Mouse (Mus musculus): Measurements from ENCODE around the gene Ghdc. TPM values are rescaled to one million over a fixed set of nuclear protein-coding genes. Genes with fewer than 3 reads are reported as not detected.
A peak's percentile ranks its signal among the peaks of the same experiment; 100 is the strongest.

Gene Ghdc
- total and polyA plus RNA-seq, 2 experiments = 7.1 to 17.0 TPM

GRCm38 (mm10) chr11:100767871-100768270, 2.9 kb downstream of the Ghdc start:
- no peak overlapping the region for H3K9ac ChIP-seq (ENCODE audit: low read depth, low read length)
- no peaks in the 10 kb centered on the region for H3K27me3 ChIP-seq (ENCODE audit: control insufficient read depth, insufficient read depth, low read length)
- H3K36me3 ChIP-seq (ENCODE audit: control insufficient read depth, insufficient read depth, low read length) = no peaks in the 10 kb centered on the region
- WGBS = 94% methylated on average over 5 of the region's 5 CpGs
- H3K4me3 ChIP-seq (ENCODE audit: insufficient read depth, low read depth, low read length) = no peak overlapping the region
- no peaks in the 10 kb centered on the region for H3K79me2 ChIP-seq (ENCODE audit: control insufficient read depth, insufficient read depth, low read length)
- DNase-seq (ENCODE audit: extremely low read depth, low read depth, low spot score) = no peak
- H3K27ac ChIP-seq (replicated peaks; ENCODE audit: insufficient read depth, low read depth, low read length) = no peak overlapping the region
- TF ChIP-seq POLR2A (IDR thresholded peaks at IDR 0.05; ENCODE audit: extremely low read depth, insufficient read depth, low read length) = no peak
- TF ChIP-seq CTCF (IDR thresholded peaks at IDR 0.05; ENCODE audit: low read depth, low read length) = no peak
- H3K4me1 ChIP-seq (ENCODE audit: control insufficient read depth, insufficient read depth, low read length) = peaks cover 4% of the 10 kb centered on the region; the same call in 1 of the 2 replicates

GRCm38 (mm10) chr11:100766726-100767125, 4.0 kb downstream of the Ghdc start:
- Histone ChIP-seq H3K27me3 (ENCODE audit: control insufficient read depth, insufficient read depth, low read length) (no peaks in the 10 kb centered on the region), H3K79me2 (ENCODE audit: control insufficient read depth, insufficient read depth, low read length) (no peaks in the 10 kb centered on the region), H3K9ac (ENCODE audit: low read depth, low read length) (no peak overlapping the region), H3K27ac (replicated peaks; ENCODE audit: insufficient read depth, low read depth, low read length) (no peak overlapping the region), H3K4me3 (ENCODE audit: insufficient read depth, low read depth, low read length) (no peak overlapping the region), H3K4me1 (ENCODE audit: control insufficient read depth, insufficient read depth, low read length) (peaks cover 4% of the 10 kb centered on the region; the same call in 1 of the 2 replicates), H3K36me3 (ENCODE audit: control insufficient read depth, insufficient read depth, low read length) (no peaks in the 10 kb centered on the region)
- TF ChIP-seq POLR2A (IDR thresholded peaks at IDR 0.05; ENCODE audit: extremely low read depth, insufficient read depth, low read length) (no peak), CTCF (IDR thresholded peaks at IDR 0.05; ENCODE audit: low read depth, low read length) (no peak)
- WGBS = 79% methylated on average over 9 of the region's 9 CpGs
- no peak for DNase-seq (ENCODE audit: extremely low read depth, low read depth, low spot score)

- 95% methylated on average over 7 of the region's 7 CpGs for WGBS
- Histone ChIP-seq H3K36me3 (ENCODE audit: control insufficient read depth, insufficient read depth, low read length) (no peaks in the 10 kb centered on the region), H3K4me1 (ENCODE audit: control insufficient read depth, insufficient read depth, low read length) (no peaks in the 10 kb centered on the region), H3K4me3 (ENCODE audit: insufficient read depth, low read depth, low read length) (peak within 1 kb of the TSS; percentile 45; the same call in 1 of the 2 replicates), H3K27me3 (ENCODE audit: control insufficient read depth, insufficient read depth, low read length) (peaks cover 9% of the 10 kb centered on the region; the same call in 1 of the 2 replicates), H3K27ac (replicated peaks; ENCODE audit: insufficient read depth, low read depth, low read length) (no peak within 1 kb of the TSS), H3K79me2 (ENCODE audit: control insufficient read depth, insufficient read depth, low read length) (no peaks in the 10 kb centered on the region), H3K9ac (ENCODE audit: low read depth, low read length) (peak within 1 kb of the TSS; percentile 46)
- TF ChIP-seq POLR2A (IDR thresholded peaks at IDR 0.05; ENCODE audit: extremely low read depth, insufficient read depth, low read length) = no peak
- TF ChIP-seq CTCF (IDR thresholded peaks at IDR 0.05; ENCODE audit: low read depth, low read length) = no peak
- no peak for DNase-seq (ENCODE audit: extremely low read depth, low read depth, low spot score)
These were observed 7.9 kb downstream of the Ghdc start, which contains the start of gene Hcrt for GRCm38 (mm10) chr11:100762831-100763230. Hcrt (minus strand) TSS chr11:100762931.

- no peaks in the 10 kb centered on the region for H3K79me2 ChIP-seq (ENCODE audit: control insufficient read depth, insufficient read depth, low read length)
- peak overlapping the region; percentile 46 for H3K9ac ChIP-seq (ENCODE audit: low read depth, low read length)
- 3% methylated on average over 27 of the region's 27 CpGs for WGBS
- peak; percentile 53 for DNase-seq (ENCODE audit: extremely low read depth, low read depth, low spot score)
- peak overlapping the region; percentile 45 for H3K4me3 ChIP-seq (ENCODE audit: insufficient read depth, low read depth, low read length)
- H3K36me3 ChIP-seq (ENCODE audit: control insufficient read depth, insufficient read depth, low read length) = no peaks in the 10 kb centered on the region
- H3K27me3 ChIP-seq (ENCODE audit: control insufficient read depth, insufficient read depth, low read length) = peaks cover 9% of the 10 kb centered on the region; the same call in 1 of the 2 replicates
- no peaks in the 10 kb centered on the region for H3K4me1 ChIP-seq (ENCODE audit: control insufficient read depth, insufficient read depth, low read length)
- no peak overlapping the region for H3K27ac ChIP-seq (replicated peaks; ENCODE audit: insufficient read depth, low read depth, low read length)
- TF ChIP-seq CTCF (IDR thresholded peaks at IDR 0.05; ENCODE audit: low read depth, low read length) (peak; percentile 88), POLR2A (IDR thresholded peaks at IDR 0.05; ENCODE audit: extremely low read depth, insufficient read depth, low read length) (no peak)
These were observed 9.2 kb downstream of the Ghdc start for GRCm38 (mm10) chr11:100761547-100762045.

DNA sequence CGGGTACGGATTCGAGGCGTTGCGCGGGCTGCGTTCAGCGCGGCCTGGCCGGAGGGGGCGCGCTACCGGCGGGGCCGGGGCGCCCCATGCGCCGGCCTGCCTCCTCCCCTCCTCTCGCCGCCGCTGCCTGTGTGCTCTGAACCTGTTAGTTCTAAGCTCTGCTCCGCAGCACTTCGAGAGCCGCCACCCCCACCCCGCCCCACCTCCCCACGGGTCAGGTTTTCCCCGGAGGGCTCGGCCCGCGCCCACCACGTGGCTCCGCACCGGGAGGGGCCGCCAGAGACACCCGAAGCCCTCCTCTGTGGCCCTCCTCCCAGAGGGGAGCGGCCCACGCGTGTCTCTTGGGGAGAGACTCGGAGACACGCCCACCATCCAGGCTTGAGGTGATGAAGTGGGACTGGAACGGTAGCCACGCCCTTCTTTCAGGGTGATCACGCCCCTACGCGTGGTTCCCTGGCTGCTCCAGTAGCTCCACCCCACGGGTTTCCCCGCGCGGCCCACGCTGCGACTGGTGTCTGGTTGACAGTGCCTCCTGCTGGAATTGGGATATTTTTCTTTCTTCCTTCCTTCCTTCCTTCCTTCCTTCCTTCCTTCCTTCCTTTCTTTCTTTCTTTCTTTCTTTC, 11.0 kb downstream of the Ghdc start, which contains the start of gene Kcnh4:
Gene Kcnh4, minus strand, starts transcription at position 332 of the 623 bp plus-strand sequence.
- DNase-seq (ENCODE audit: extremely low read depth, low read depth, low spot score) = no peak
- 3% methylated on average over 51 of the region's 51 CpGs for WGBS
- H3K9ac ChIP-seq (ENCODE audit: low read depth, low read length) = no peak within 1 kb of the TSS
- H3K27ac ChIP-seq (replicated peaks; ENCODE audit: insufficient read depth, low read depth, low read length) = no peak within 1 kb of the TSS
- no peaks in the 10 kb centered on the region for H3K79me2 ChIP-seq (ENCODE audit: control insufficient read depth, insufficient read depth, low read length)
- no peaks in the 10 kb centered on the region for H3K36me3 ChIP-seq (ENCODE audit: control insufficient read depth, insufficient read depth, low read length)
- H3K27me3 ChIP-seq (ENCODE audit: control insufficient read depth, insufficient read depth, low read length) = peaks cover 9% of the 10 kb centered on the region; the same call in 1 of the 2 replicates
- no peaks in the 10 kb centered on the region for H3K4me1 ChIP-seq (ENCODE audit: control insufficient read depth, insufficient read depth, low read length)
- no peak for TF ChIP-seq POLR2A (IDR thresholded peaks at IDR 0.05; ENCODE audit: extremely low read depth, insufficient read depth, low read length)
- 0 out of 2 replicates have a peak, but pooled peaks have one; percentile 15 for TF ChIP-seq CTCF (IDR thresholded peaks at IDR 0.05; ENCODE audit: low read depth, low read length)
- H3K4me3 ChIP-seq (ENCODE audit: insufficient read depth, low read depth, low read length) = no peak within 1 kb of the TSS

Measured in liver, adult 2 months (tissue).